Mouse (Mus musculus): Measurements from ENCODE around the gene R3hdm4.

GRCm38 (mm10) chr10:79945507-79946234 is 24.7 kb upstream of the R3hdm4 start:
- TF ChIP-seq POLR2A (IDR thresholded peaks at IDR 0.05; ENCODE audit: low read depth, low read length), result no peak; the same call in 1 of the 2 replicates
- TF ChIP-seq EP300 (IDR thresholded peaks at IDR 0.05; ENCODE audit: low read length), result no peak
- TF ChIP-seq CTCF (conservative IDR thresholded peaks at IDR 0.05 in 1 of 2, IDR thresholded peaks at IDR 0.05 in 1 of 2; ENCODE audit: low read depth in 2 of 2, low read length in 2 of 2), result no peak
- no peak for TF ChIP-seq CHD1 (IDR thresholded peaks at IDR 0.05; ENCODE audit: low read depth, low read length)
- no peak for TF ChIP-seq TCF12 (IDR thresholded peaks at IDR 0.05; ENCODE audit: low read depth, low read length)
- no peak for TF ChIP-seq KAT2A (IDR thresholded peaks at IDR 0.05; ENCODE audit: insufficient replicate concordance, low read length)
- no peak for TF ChIP-seq MAX (IDR thresholded peaks at IDR 0.05; ENCODE audit: low read length)
- no peak for TF ChIP-seq NRF1 (IDR thresholded peaks at IDR 0.05; ENCODE audit: low read depth, low read length)

All from CH12.LX (cell line).